Mouse (Mus musculus): ENCODE data around the gene Grk5.

DNA sequence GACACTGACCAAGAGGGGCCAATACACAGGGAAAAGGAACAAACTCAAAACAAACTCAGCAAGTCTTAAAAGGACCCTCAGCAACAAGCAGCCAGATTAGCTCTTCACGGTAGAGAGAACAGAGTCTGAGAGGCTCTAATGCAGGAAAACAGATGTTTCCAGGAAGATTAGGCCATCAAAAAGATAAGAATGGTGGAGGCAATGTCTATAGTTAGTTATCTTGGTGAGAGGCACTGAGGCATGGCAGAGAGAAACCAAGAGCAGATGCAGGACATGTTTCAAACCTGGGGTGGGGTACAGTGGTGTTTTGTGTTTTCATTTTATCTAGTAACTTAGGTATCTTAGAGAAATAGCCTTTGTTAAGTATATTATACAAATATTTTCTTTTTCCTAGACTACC, 17.3 kb upstream of the Grk5 start:
- TF ChIP-seq CTCF (IDR thresholded peaks at IDR 0.05; ENCODE audit: low read depth) = no peak
- peak; percentile 94 for TF ChIP-seq EP300 (IDR thresholded peaks at IDR 0.05; ENCODE audit: low read depth)

All from liver, embryonic 14.5 days (tissue).